Mouse (Mus musculus): Measurements from ENCODE around the gene Crybb1. TPM values are rescaled to one million over a fixed set of nuclear protein-coding genes. Genes with fewer than 3 reads are reported as not detected.
A peak's percentile ranks its signal among the peaks of the same experiment; 100 is the strongest.

Gene Crybb1
- polyA plus RNA-seq, 1 experiment from 2014 or later, result 4.5 TPM

- Histone ChIP-seq H3K4me3 (ENCODE audit: low read depth, low read length) (no peak overlapping the region), H3K9me3 (ENCODE audit: control insufficient read depth, low read length) (no peaks in the 10 kb centered on the region), H3K4me2 (ENCODE audit: low read depth, low read length) (peak overlapping the region; percentile 90; the same call in 1 of the 2 replicates), H3K4me1 (ENCODE audit: control insufficient read depth, insufficient read depth, low read length) (0 out of 2 replicates have a peak, but pooled peaks cover 11% of the 10 kb centered on the region), H3K9ac (replicated peaks; ENCODE audit: low read depth, low read length) (no peak overlapping the region), H3K27me3 (ENCODE audit: control insufficient read depth, insufficient read depth, low read length) (no peaks in the 10 kb centered on the region), H3K36me3 (ENCODE audit: control insufficient read depth, insufficient read depth, low read length) (no peaks in the 10 kb centered on the region), H3K27ac (ENCODE audit: low read depth, low read length) (no peak overlapping the region)
- ATAC-seq (ENCODE audit: low read depth), result no peak
- 91% methylated on average over 11 of the region's 11 CpGs for WGBS
Measured at GRCm38 (mm10) chr5:112277906-112278470, 22.4 kb downstream of the Crybb1 start.

GRCm38 (mm10) chr5:112279181-112280021 lies 23.8 kb downstream of the Crybb1 start:
- H3K4me3 ChIP-seq (ENCODE audit: low read depth, low read length), result no peak overlapping the region
- H3K4me1 ChIP-seq (ENCODE audit: control insufficient read depth, insufficient read depth, low read length), result 0 out of 2 replicates have a peak, but pooled peaks cover 11% of the 10 kb centered on the region
- no peaks in the 10 kb centered on the region for H3K27me3 ChIP-seq (ENCODE audit: control insufficient read depth, insufficient read depth, low read length)
- H3K9me3 ChIP-seq (ENCODE audit: control insufficient read depth, low read length), result no peaks in the 10 kb centered on the region
- no peaks in the 10 kb centered on the region for H3K36me3 ChIP-seq (ENCODE audit: control insufficient read depth, insufficient read depth, low read length)
- no peak for ATAC-seq (ENCODE audit: low read depth)
- H3K4me2 ChIP-seq (ENCODE audit: low read depth, low read length), result no peak overlapping the region
- 90% methylated on average over 17 of the region's 17 CpGs for WGBS
- H3K27ac ChIP-seq (ENCODE audit: low read depth, low read length), result no peak overlapping the region
- H3K9ac ChIP-seq (replicated peaks; ENCODE audit: low read depth, low read length), result no peak overlapping the region

- H3K27me3 ChIP-seq (ENCODE audit: control insufficient read depth, insufficient read depth, low read length), result no peaks in the 10 kb centered on the region
- no peaks in the 10 kb centered on the region for H3K9me3 ChIP-seq (ENCODE audit: control insufficient read depth, low read length)
- no peak for ATAC-seq (ENCODE audit: low read depth)
- H3K27ac ChIP-seq (ENCODE audit: low read depth, low read length), result no peak overlapping the region
- no peak overlapping the region for H3K9ac ChIP-seq (replicated peaks; ENCODE audit: low read depth, low read length)
- H3K4me3 ChIP-seq (ENCODE audit: low read depth, low read length), result no peak overlapping the region
- H3K4me2 ChIP-seq (ENCODE audit: low read depth, low read length), result no peak overlapping the region
- 0 out of 2 replicates have a peak, but pooled peaks cover 11% of the 10 kb centered on the region for H3K4me1 ChIP-seq (ENCODE audit: control insufficient read depth, insufficient read depth, low read length)
- 90% methylated on average over 7 of the region's 7 CpGs for WGBS
- H3K36me3 ChIP-seq (ENCODE audit: control insufficient read depth, insufficient read depth, low read length), result no peaks in the 10 kb centered on the region
Measured at GRCm38 (mm10) chr5:112280151-112280550, 24.5 kb downstream of the Crybb1 start.

- no peak overlapping the region for H3K9ac ChIP-seq (replicated peaks; ENCODE audit: low read depth, low read length)
- WGBS, result 62% methylated on average over 15 of the region's 15 CpGs
Measured at GRCm38 (mm10) chr5:112280863-112281660, 25.4 kb downstream of the Crybb1 start.

GRCm38 (mm10) chr5:112281676-112282075 lies 26.1 kb downstream of the Crybb1 start:
- no peak overlapping the region for H3K9ac ChIP-seq (replicated peaks; ENCODE audit: low read depth, low read length)
- ATAC-seq (ENCODE audit: low read depth), result no peak
- no peaks in the 10 kb centered on the region for H3K9me3 ChIP-seq (ENCODE audit: control insufficient read depth, low read length)
- H3K4me2 ChIP-seq (ENCODE audit: low read depth, low read length), result no peak overlapping the region
- no peak overlapping the region for H3K27ac ChIP-seq (ENCODE audit: low read depth, low read length)
- 86% methylated on average over 4 of the region's 4 CpGs for WGBS
- 0 out of 2 replicates have a peak, but pooled peaks cover 11% of the 10 kb centered on the region for H3K4me1 ChIP-seq (ENCODE audit: control insufficient read depth, insufficient read depth, low read length)
- no peak overlapping the region for H3K4me3 ChIP-seq (ENCODE audit: low read depth, low read length)
- no peaks in the 10 kb centered on the region for H3K27me3 ChIP-seq (ENCODE audit: control insufficient read depth, insufficient read depth, low read length)
- H3K36me3 ChIP-seq (ENCODE audit: control insufficient read depth, insufficient read depth, low read length), result no peaks in the 10 kb centered on the region

More at GRCm38 (mm10) chr5:112280863-112281660, 25.4 kb downstream of the Crybb1 start:
- no peak for ATAC-seq (ENCODE audit: low read depth)
- H3K36me3 ChIP-seq (ENCODE audit: control insufficient read depth, insufficient read depth, low read length), result no peaks in the 10 kb centered on the region
- H3K4me3 ChIP-seq (ENCODE audit: low read depth, low read length), result no peak overlapping the region
- no peak overlapping the region for H3K27ac ChIP-seq (ENCODE audit: low read depth, low read length)
- H3K4me2 ChIP-seq (ENCODE audit: low read depth, low read length), result no peak overlapping the region
- H3K27me3 ChIP-seq (ENCODE audit: control insufficient read depth, insufficient read depth, low read length), result no peaks in the 10 kb centered on the region
- no peaks in the 10 kb centered on the region for H3K9me3 ChIP-seq (ENCODE audit: control insufficient read depth, low read length)
- 0 out of 2 replicates have a peak, but pooled peaks cover 11% of the 10 kb centered on the region for H3K4me1 ChIP-seq (ENCODE audit: control insufficient read depth, insufficient read depth, low read length)

- Histone ChIP-seq H3K27ac (ENCODE audit: low read depth, low read length) (no peak overlapping the region), H3K4me3 (ENCODE audit: low read depth, low read length) (no peak overlapping the region), H3K9me3 (ENCODE audit: control insufficient read depth, low read length) (no peaks in the 10 kb centered on the region), H3K27me3 (ENCODE audit: control insufficient read depth, insufficient read depth, low read length) (no peaks in the 10 kb centered on the region), H3K4me2 (ENCODE audit: low read depth, low read length) (no peak overlapping the region), H3K4me1 (ENCODE audit: control insufficient read depth, insufficient read depth, low read length) (0 out of 2 replicates have a peak, but pooled peaks cover 8% of the 10 kb centered on the region), H3K36me3 (ENCODE audit: control insufficient read depth, insufficient read depth, low read length) (no peaks in the 10 kb centered on the region), H3K9ac (replicated peaks; ENCODE audit: low read depth, low read length) (no peak overlapping the region)
- 78% methylated on average over 6 of the region's 6 CpGs for WGBS
- no peak for ATAC-seq (ENCODE audit: low read depth)
Measured at GRCm38 (mm10) chr5:112282123-112282779, 26.6 kb downstream of the Crybb1 start.

- Histone ChIP-seq H3K27me3 (ENCODE audit: control insufficient read depth, insufficient read depth, low read length) (no peaks in the 10 kb centered on the region), H3K4me2 (ENCODE audit: low read depth, low read length) (no peak overlapping the region), H3K36me3 (ENCODE audit: control insufficient read depth, insufficient read depth, low read length) (no peaks in the 10 kb centered on the region), H3K4me1 (ENCODE audit: control insufficient read depth, insufficient read depth, low read length) (0 out of 2 replicates have a peak, but pooled peaks cover 3% of the 10 kb centered on the region), H3K9ac (replicated peaks; ENCODE audit: low read depth, low read length) (no peak overlapping the region), H3K4me3 (ENCODE audit: low read depth, low read length) (no peak overlapping the region), H3K9me3 (ENCODE audit: control insufficient read depth, low read length) (no peaks in the 10 kb centered on the region), H3K27ac (ENCODE audit: low read depth, low read length) (no peak overlapping the region)
- WGBS, result 77% methylated on average over 9 of the region's 9 CpGs
- no peak for ATAC-seq (ENCODE audit: low read depth)
Measured at GRCm38 (mm10) chr5:112282780-112283482, 27.3 kb downstream of the Crybb1 start.

GRCm38 (mm10) chr5:112283543-112284202 lies 28.1 kb downstream of the Crybb1 start:
- Histone ChIP-seq H3K27ac (ENCODE audit: low read depth, low read length) (no peak overlapping the region), H3K4me2 (ENCODE audit: low read depth, low read length) (no peak overlapping the region), H3K27me3 (ENCODE audit: control insufficient read depth, insufficient read depth, low read length) (no peaks in the 10 kb centered on the region), H3K9me3 (ENCODE audit: control insufficient read depth, low read length) (no peaks in the 10 kb centered on the region), H3K4me3 (ENCODE audit: low read depth, low read length) (no peak overlapping the region), H3K36me3 (ENCODE audit: control insufficient read depth, insufficient read depth, low read length) (no peaks in the 10 kb centered on the region), H3K4me1 (ENCODE audit: control insufficient read depth, insufficient read depth, low read length) (0 out of 2 replicates have a peak, but pooled peaks cover 3% of the 10 kb centered on the region), H3K9ac (replicated peaks; ENCODE audit: low read depth, low read length) (no peak overlapping the region)
- no peak for ATAC-seq (ENCODE audit: low read depth)
- 76% methylated on average over 10 of the region's 10 CpGs for WGBS
